Comparison of ENCODE assay signal across 8 mouse cellular contexts in genomic region chr4:154964581-154965235, GRCm38 (mm10). TPM values are rescaled to one million over a fixed set of nuclear protein-coding genes. Genes with fewer than 3 reads are reported as not detected.
DNase-seq lines count a peak whose midpoint lies in the region; ATAC-seq lines count a peak whose summit lies in the region.

No protein-coding gene starts in this region.

- peak overlapping the region; percentile 82 for H3K9ac ChIP-seq in lung, embryonic 15.5 days
- H3K9ac ChIP-seq in midbrain, embryonic 13.5 days (replicated peaks): peak overlapping the region; percentile 91

- DNase-seq in lung, adult 18-20 months: no peak
- DNase-seq in embryonic facial prominence, embryonic 10.5 days (ENCODE audit: low spot score): no peak
- DNase-seq in induced T-regulatory cell, adult 2 months (ENCODE audit: low read depth): peak; percentile 62
- no peak for DNase-seq in urinary bladder, postnatal 25 days (ENCODE audit: low spot score)
- DNase-seq in cerebellum, adult 11 months: no peak
- no peak for DNase-seq in embryo, embryonic 10 days (ENCODE audit: low spot score)

- WGBS in lung, embryonic 15.5 days: under 1% methylated on average over 36 of the region's 36 CpGs
- WGBS in embryonic facial prominence, embryonic 10.5 days: 1% methylated on average over 36 of the region's 36 CpGs
- under 1% methylated on average over 36 of the region's 36 CpGs for WGBS in midbrain, embryonic 13.5 days

- H3K4me3 ChIP-seq in lung, embryonic 15.5 days: peak overlapping the region; percentile 77
- peak overlapping the region; percentile 91 for H3K4me3 ChIP-seq in embryonic facial prominence, embryonic 10.5 days
- peak overlapping the region; percentile 83 for H3K4me3 ChIP-seq in midbrain, embryonic 13.5 days (replicated peaks)

- no peak for ATAC-seq in lung, embryonic 15.5 days (ENCODE audit: borderline replicate concordance, extremely low read depth, low FRiP score, low TSS enrichment)
- no peak for ATAC-seq in midbrain, embryonic 13.5 days

- H3K27me3 ChIP-seq in lung, embryonic 15.5 days: peaks cover 39% of the 10 kb centered on the region
- H3K27me3 ChIP-seq in embryonic facial prominence, embryonic 10.5 days (replicated peaks; ENCODE audit: low read depth, poor library complexity, severe bottlenecking): peaks cover 42% of the 10 kb centered on the region
- H3K27me3 ChIP-seq in midbrain, embryonic 13.5 days: 0 out of 2 replicates have a peak, but pooled peaks cover 2% of the 10 kb centered on the region

- no peaks in the 10 kb centered on the region for H3K9me3 ChIP-seq in lung, embryonic 15.5 days
- no peaks in the 10 kb centered on the region for H3K9me3 ChIP-seq in embryonic facial prominence, embryonic 10.5 days
- H3K9me3 ChIP-seq in midbrain, embryonic 13.5 days: no peaks in the 10 kb centered on the region

- H3K27ac ChIP-seq in lung, embryonic 15.5 days: peak overlapping the region; percentile 88
- H3K27ac ChIP-seq in embryonic facial prominence, embryonic 10.5 days (replicated peaks): peak overlapping the region; percentile 98
- H3K27ac ChIP-seq in midbrain, embryonic 13.5 days: peak overlapping the region; percentile 93

- peak overlapping the region; percentile 77 for H3K4me2 ChIP-seq in lung, embryonic 15.5 days
- peak overlapping the region; percentile 84 for H3K4me2 ChIP-seq in midbrain, embryonic 13.5 days (replicated peaks)

- peaks cover 9% of the 10 kb centered on the region for H3K36me3 ChIP-seq in lung, embryonic 15.5 days
- peaks cover 49% of the 10 kb centered on the region for H3K36me3 ChIP-seq in embryonic facial prominence, embryonic 10.5 days (replicated peaks)
- peaks cover 5% of the 10 kb centered on the region for H3K36me3 ChIP-seq in midbrain, embryonic 13.5 days

- peaks cover 55% of the 10 kb centered on the region for H3K4me1 ChIP-seq in lung, embryonic 15.5 days
- H3K4me1 ChIP-seq in embryonic facial prominence, embryonic 10.5 days: peaks cover 70% of the 10 kb centered on the region
- peaks cover 58% of the 10 kb centered on the region for H3K4me1 ChIP-seq in midbrain, embryonic 13.5 days (replicated peaks)

RNA-seq across cellular contexts. Expression of gene Pank4, which starts 0.8 kb away (rescaled TPM):
- polyA plus RNA-seq in lung, embryonic 15.5 days (2015; fragmentation: Nextera tagmentation; extraction: Ambion mirVana): 48.0 and 51.0 TPM in 2 replicates
- polyA plus RNA-seq in embryonic facial prominence, embryonic 10.5 days (2016; fragmentation: Nextera tagmentation; extraction: Ambion mirVana): 49.2 and 50.1 TPM in 2 replicates
- polyA plus RNA-seq in midbrain, embryonic 13.5 days (2015; fragmentation: Nextera tagmentation; extraction: Ambion mirVana): 42.0 and 43.3 TPM in 2 replicates

RNA-seq across cellular contexts. Expression of gene Hes5, which starts 4.0 kb away (rescaled TPM):
- 0.29 and 0.69 TPM in 2 replicates for polyA plus RNA-seq in lung, embryonic 15.5 days (2015; fragmentation: Nextera tagmentation; extraction: Ambion mirVana)
- polyA plus RNA-seq in embryonic facial prominence, embryonic 10.5 days (2016; fragmentation: Nextera tagmentation; extraction: Ambion mirVana): 84.4 and 151 TPM in 2 replicates
- polyA plus RNA-seq in midbrain, embryonic 13.5 days (2015; fragmentation: Nextera tagmentation; extraction: Ambion mirVana): 291 and 346 TPM in 2 replicates

RNA-seq across cellular contexts. Expression of gene Tnfrsf14, which starts 36.3 kb away (rescaled TPM):
- 1.3 and 1.9 TPM in 2 replicates for polyA plus RNA-seq in lung, embryonic 15.5 days (2015; fragmentation: Nextera tagmentation; extraction: Ambion mirVana)
- polyA plus RNA-seq in embryonic facial prominence, embryonic 10.5 days (2016; fragmentation: Nextera tagmentation; extraction: Ambion mirVana): 0.45 and 1.4 TPM in 2 replicates
- 0.40 TPM in 2 replicates for polyA plus RNA-seq in midbrain, embryonic 13.5 days (2015; fragmentation: Nextera tagmentation; extraction: Ambion mirVana)

Comparison
In these comparisons a context has a peak if more than half of its experiments do, and no peak if none do; other contexts are left out.
1. RNA of gene Hes5, which starts 4.0 kb away (polyA plus RNA-seq): 291 to 346 TPM in midbrain, embryonic 13.5 days and 84.4 to 151 TPM in embryonic facial prominence, embryonic 10.5 days; 0.29 to 0.69 TPM in lung, embryonic 15.5 days; every median in the first group is over 10 times any median in the second.
2. Peak in every context shown above with its lines, with median percentiles within 50 percentile points of each other: H3K27ac ChIP-seq and H3K4me3 ChIP-seq.